22 mouse cellular contexts compared by ENCODE assay signal in genomic region chr12:82199286-82199685, GRCm38 (mm10). TPM values are rescaled to one million over a fixed set of nuclear protein-coding genes. Genes with fewer than 3 reads are reported as not detected.
DNase-seq lines count a peak whose midpoint lies in the region; ATAC-seq and TF ChIP-seq lines count a peak whose summit lies in the region.
"Had no signal": no experiment of that assay in that cellular context is flagged by ENCODE, and none has a peak within 500 bp of the region (broad histone marks: within the 10 kb centered on the region; RNA-seq: fewer than 3 reads in every experiment).

No protein-coding gene starts in this region.

- no peaks in the 10 kb centered on the region for H3K27me3 ChIP-seq in lung, embryonic 16.5 days (ENCODE audit: control insufficient read depth, insufficient read depth, low read depth, low read length)
- H3K27me3 ChIP-seq in lung, postnatal 0 days (replicated peaks; ENCODE audit: insufficient read depth, low read length): no peaks in the 10 kb centered on the region
- H3K27me3 ChIP-seq in megakaryocyte, embryonic 14.5 days (replicated peaks): no peaks in the 10 kb centered on the region
- H3K27me3 ChIP-seq in embryonic facial prominence, embryonic 10.5 days (replicated peaks; ENCODE audit: low read depth, poor library complexity, severe bottlenecking): no peaks in the 10 kb centered on the region
- H3K27me3 ChIP-seq in neural tube, embryonic 15.5 days (replicated peaks): no peaks in the 10 kb centered on the region
- H3K27me3 ChIP-seq: CH12.LX, Patski had no signal

- H3K4me3 ChIP-seq in lung, embryonic 16.5 days (ENCODE audit: low read length): no peak overlapping the region
- no peak overlapping the region for H3K4me3 ChIP-seq in lung, postnatal 0 days (ENCODE audit: low read depth, low read length)
- no peak overlapping the region for H3K4me3 ChIP-seq in lung, adult 2 months (replicated peaks; ENCODE audit: extremely low read depth, low read depth, low read length)
- peak overlapping the region; percentile 11 for H3K4me3 ChIP-seq in megakaryocyte, embryonic 14.5 days (replicated peaks)
- no peak overlapping the region for H3K4me3 ChIP-seq in embryonic facial prominence, embryonic 10.5 days
- no peak overlapping the region for H3K4me3 ChIP-seq in neural tube, embryonic 15.5 days (replicated peaks)

- TF ChIP-seq EP300 in lung, postnatal 0 days (IDR thresholded peaks at IDR 0.05): no peak

- H3K36me3 ChIP-seq in lung, embryonic 16.5 days (ENCODE audit: control insufficient read depth, insufficient read depth, low read length): no peaks in the 10 kb centered on the region
- no peaks in the 10 kb centered on the region for H3K36me3 ChIP-seq in lung, postnatal 0 days (ENCODE audit: insufficient read depth, low read length)
- H3K36me3 ChIP-seq in megakaryocyte, embryonic 14.5 days (replicated peaks; ENCODE audit: low read length): peaks cover 16% of the 10 kb centered on the region
- peaks cover 7% of the 10 kb centered on the region; the same call in 1 of the 2 replicates for H3K36me3 ChIP-seq in embryonic facial prominence, embryonic 10.5 days (replicated peaks)
- no peaks in the 10 kb centered on the region for H3K36me3 ChIP-seq in neural tube, embryonic 15.5 days

- H3K4me1 ChIP-seq in lung, embryonic 16.5 days (replicated peaks; ENCODE audit: control insufficient read depth, insufficient read depth, low read length): peaks cover 24% of the 10 kb centered on the region
- H3K4me1 ChIP-seq in lung, postnatal 0 days (ENCODE audit: insufficient read depth, low read depth, low read length): peaks cover 13% of the 10 kb centered on the region; the same call in 1 of the 2 replicates
- H3K4me1 ChIP-seq in lung, adult 2 months (ENCODE audit: control insufficient read depth, insufficient read depth, low read length): peaks cover 19% of the 10 kb centered on the region
- peaks cover 81% of the 10 kb centered on the region for H3K4me1 ChIP-seq in megakaryocyte, embryonic 14.5 days
- peaks cover 31% of the 10 kb centered on the region for H3K4me1 ChIP-seq in embryonic facial prominence, embryonic 10.5 days
- peaks cover 7% of the 10 kb centered on the region for H3K4me1 ChIP-seq in neural tube, embryonic 15.5 days

- TF ChIP-seq CTCF in lung, postnatal 0 days (IDR thresholded peaks at IDR 0.05): no peak
- no peak for TF ChIP-seq CTCF in lung, adult 2 months (IDR thresholded peaks at IDR 0.05; ENCODE audit: insufficient read depth, low read length)

- H3K27ac ChIP-seq in lung, embryonic 16.5 days (ENCODE audit: low read length): no peak overlapping the region
- H3K27ac ChIP-seq in lung, postnatal 0 days (ENCODE audit: low read length): peak overlapping the region; percentile 26; the same call in 1 of the 2 replicates
- no peak overlapping the region for H3K27ac ChIP-seq in embryonic facial prominence, embryonic 10.5 days (replicated peaks)
- H3K27ac ChIP-seq in neural tube, embryonic 15.5 days (replicated peaks): no peak overlapping the region

- no peak overlapping the region for H3K9ac ChIP-seq in lung, embryonic 16.5 days (ENCODE audit: low read length)
- no peak overlapping the region for H3K9ac ChIP-seq in lung, postnatal 0 days (replicated peaks; ENCODE audit: low read depth)
- H3K9ac ChIP-seq in neural tube, embryonic 15.5 days (replicated peaks): no peak overlapping the region

- H3K9me3 ChIP-seq in lung, embryonic 16.5 days (ENCODE audit: control insufficient read depth, low read length): no peaks in the 10 kb centered on the region
- H3K9me3 ChIP-seq in lung, postnatal 0 days (ENCODE audit: low read length): no peaks in the 10 kb centered on the region
- H3K9me3 ChIP-seq in megakaryocyte, embryonic 14.5 days: no peaks in the 10 kb centered on the region
- no peaks in the 10 kb centered on the region for H3K9me3 ChIP-seq in embryonic facial prominence, embryonic 10.5 days
- no peaks in the 10 kb centered on the region for H3K9me3 ChIP-seq in neural tube, embryonic 15.5 days (replicated peaks)
- H3K9me3 ChIP-seq: G1E had no signal

- ATAC-seq in lung, embryonic 16.5 days (ENCODE audit: low read depth): 0 out of 2 replicates have a peak, but pooled peaks have one; percentile 2
- ATAC-seq in lung, postnatal 0 days: peak; percentile 64
- ATAC-seq in megakaryocyte, adult 5-6 weeks (ENCODE audit: poor library complexity, severe bottlenecking): no peak
- ATAC-seq in neural tube, embryonic 15.5 days (ENCODE audit: low FRiP score): no peak
- ATAC-seq: activated CD4-positive, CD25-positive, alpha-beta regulatory T cell, adult 4 months; CD4-positive, CD25-positive, alpha-beta regulatory T cell, adult 4 months; Patski had no signal

- DNase-seq in lung, postnatal 14 days: no peak
- peak; percentile 57 for DNase-seq in lung, postnatal 0 days (ENCODE audit: low spot score)
- no peak for DNase-seq in lung, adult 2 months
- peak; percentile 4 for DNase-seq in embryonic facial prominence, embryonic 10.5 days (ENCODE audit: low spot score)
- DNase-seq: adrenal gland, adult 2 months; adrenal gland, adult 8-10 months; adrenal gland, postnatal 10 days; adrenal gland, postnatal 14 days; adrenal gland, postnatal 25 days; adrenal gland, postnatal 36 days; B cell, adult 2 months; cerebellum, adult 11 months; cerebellum, adult 11-12 months had no signal

- no peak overlapping the region for H3K4me2 ChIP-seq in lung, embryonic 16.5 days (ENCODE audit: low read depth, low read length)
- no peak overlapping the region for H3K4me2 ChIP-seq in lung, postnatal 0 days (replicated peaks; ENCODE audit: low read depth, low read length)
- no peak overlapping the region for H3K4me2 ChIP-seq in neural tube, embryonic 15.5 days

- WGBS in lung, embryonic 16.5 days: 84% methylated on average over 6 of the region's 6 CpGs
- 66% methylated on average over 6 of the region's 6 CpGs for WGBS in lung, postnatal 0 days
- 81% methylated on average over 6 of the region's 6 CpGs for WGBS in lung, adult 2 months
- 93% methylated on average over 6 of the region's 6 CpGs for WGBS in embryonic facial prominence, embryonic 10.5 days
- 93% methylated on average over 6 of the region's 6 CpGs for WGBS in neural tube, embryonic 15.5 days

- TF ChIP-seq POLR2A in lung, adult 2 months (IDR thresholded peaks at IDR 0.05; ENCODE audit: borderline replicate concordance, extremely low read depth, low read depth, low read length): no peak

RNA-seq across cellular contexts. Expression of gene Sipa1l1, which starts 30.2 kb away (rescaled TPM):
- polyA plus RNA-seq in lung, embryonic 16.5 days (2015; fragmentation: Nextera tagmentation; extraction: Ambion mirVana): 25.9 and 26.2 TPM in 2 replicates
- polyA plus RNA-seq in lung, postnatal 0 days (2015; fragmentation: Nextera tagmentation; extraction: Ambion mirVana): 10.2 and 11.7 TPM in 2 replicates
- polyA plus RNA-seq in lung, adult 2 months (2012; rRNA removed): 25.3 and 26.9 TPM in 2 replicates
- 9.3 and 12.0 TPM in 2 replicates for polyA plus RNA-seq in megakaryocyte, embryonic 14.5 days (2012; ENCODE audit: insufficient read depth, low replicate concordance)
- 7.0 and 7.8 TPM in 2 replicates for total RNA-seq in megakaryocyte, adult 5-6 weeks (2015)
- total RNA-seq in megakaryocyte, adult 5-6 weeks (2017): 8.1 and 8.9 TPM in 2 replicates
- polyA plus RNA-seq in embryonic facial prominence, embryonic 10.5 days (2016; fragmentation: Nextera tagmentation; extraction: Ambion mirVana): 34.0 and 36.5 TPM in 2 replicates
- polyA plus RNA-seq in neural tube, embryonic 15.5 days (2015; fragmentation: Nextera tagmentation; extraction: Ambion mirVana): 10.9 and 16.9 TPM in 2 replicates

Comparison
In these comparisons a context has a peak if more than half of its experiments do, and no peak if none do; other contexts are left out.
1. DNase-seq: peak in lung, postnatal 0 days (single experiment) and embryonic facial prominence, embryonic 10.5 days (single experiment); none in lung, postnatal 14 days (single experiment) and lung, adult 2 months (single experiment).
2. ATAC-seq: peak in lung, embryonic 16.5 days (single experiment) and lung, postnatal 0 days (single experiment); none in megakaryocyte, adult 5-6 weeks (single experiment) and neural tube, embryonic 15.5 days (single experiment).